Mouse (Mus musculus) MEL (cell line): ENCODE results near the gene Txnip. TPM values are rescaled to one million over a fixed set of nuclear protein-coding genes. Genes with fewer than 3 reads are reported as not detected.

Source experiments
- DNase-seq: peaks from one replicate; pipeline ENCODE4 v3.0.0; 2011; ENCODE audit warnings: low read depth, low spot score
- H3K27ac ChIP-seq: 2 replicates; pipeline ENCODE4 v1.5.1; 2012; ENCODE audit warnings: low read depth, mild to moderate bottlenecking, control low read depth, low read length, moderate library complexity; ENCODE audit not compliant: control insufficient read depth
- H3K27me3 ChIP-seq, 2 experiments: fragments of 150-350 bp in 1 of 2; sonication (generic) in 1 of 2; 2 replicates each; pipeline ENCODE4 v1.6.1; 2012; ENCODE audit warnings: low read length in 2 of 2, mild to moderate bottlenecking in 2 of 2, improper control_type of control experiment in 1 of 2, moderate library complexity in 1 of 2; ENCODE audit not compliant: insufficient read depth in 2 of 2, control insufficient read depth in 1 of 2
- H3K36me3 ChIP-seq, 2 experiments: 2 replicates each; pipeline ENCODE4 v1.6.1; 2012 to 2014; ENCODE audit warnings: low read length in 2 of 2, improper control_type of control experiment in 1 of 2, inconsistent platforms in 1 of 2, mild to moderate bottlenecking in 1 of 2; ENCODE audit not compliant: insufficient read depth in 2 of 2, control insufficient read depth in 1 of 2
- H3K4me1 ChIP-seq, 2 experiments: fragments of 150-350 bp in 1 of 2; sonication (generic) in 1 of 2; 2 replicates each; pipeline ENCODE4 v1.6.1; 2012; ENCODE audit warnings: low read length in 2 of 2, improper control_type of control experiment in 1 of 2, mild to moderate bottlenecking in 1 of 2; ENCODE audit not compliant: insufficient read depth in 2 of 2, control insufficient read depth in 1 of 2
- H3K4me3 ChIP-seq, 2 experiments: fragments of 150-350 bp in 1 of 2; sonication (generic) in 1 of 2; 2 replicates each; pipeline ENCODE4 v1.5.1; 2012; ENCODE audit warnings: low read depth in 2 of 2, low read length in 2 of 2, mild to moderate bottlenecking in 2 of 2, moderate library complexity in 2 of 2, control low read depth in 1 of 2, improper control_type of control experiment in 1 of 2; ENCODE audit not compliant: control insufficient read depth in 1 of 2, insufficient read depth in 1 of 2
- H3K79me2 ChIP-seq: 2 replicates; pipeline ENCODE4 v1.6.1; 2012; ENCODE audit warnings: mild to moderate bottlenecking, low read length, moderate library complexity; ENCODE audit not compliant: control insufficient read depth, poor library complexity, insufficient read depth
- H3K9ac ChIP-seq: 2 replicates; pipeline ENCODE4 v1.6.1; 2012; ENCODE audit warnings: low read depth, mild to moderate bottlenecking, control low read depth, low read length, moderate library complexity; ENCODE audit not compliant: control insufficient read depth, poor library complexity, severe bottlenecking
- H3K9me3 ChIP-seq: fragments of 150-350 bp; sonication (generic); replicated peaks from 2 replicates; pipeline ENCODE4 v1.6.1; 2012; ENCODE audit warnings: mild to moderate bottlenecking, low read length, improper control_type of control experiment, moderate library complexity; ENCODE audit not compliant: insufficient read depth
- CHD1 ChIP-seq: IDR thresholded peaks from 2 replicates; pipeline ENCODE4 v1.6.1; 2012; ENCODE audit warnings: low read depth, mild to moderate bottlenecking, inconsistent platforms, low read length, improper control_type of control experiment
- CHD2 ChIP-seq: IDR thresholded peaks from 2 replicates; pipeline ENCODE4 v1.6.1; 2011; ENCODE audit warnings: low read length, improper control_type of control experiment
- E2F4 ChIP-seq: IDR thresholded peaks from 2 replicates; pipeline ENCODE4 v1.6.1; 2011; ENCODE audit warnings: low read depth, low read length, improper control_type of control experiment, borderline replicate concordance
- ELF1 ChIP-seq: IDR thresholded peaks from 2 replicates; pipeline ENCODE4 v1.6.1; 2014; ENCODE audit warnings: low read depth, mild to moderate bottlenecking, inconsistent platforms, low read length, improper control_type of control experiment, moderate library complexity
- EP300 ChIP-seq, 2 experiments: IDR thresholded peaks; 2 replicates each; pipeline ENCODE4 v1.6.1; 2011; ENCODE audit warnings: improper control_type of control experiment in 2 of 2, low read length in 2 of 2, low read depth in 1 of 2, mild to moderate bottlenecking in 1 of 2
- GABPA ChIP-seq: IDR thresholded peaks from 2 replicates; pipeline ENCODE4 v1.6.1; 2012; ENCODE audit warnings: low read depth, mild to moderate bottlenecking, inconsistent platforms, low read length, improper control_type of control experiment, moderate library complexity
- GATA1 ChIP-seq: IDR thresholded peaks from 2 replicates; pipeline ENCODE4 v1.6.1; 2011; ENCODE audit warnings: low read depth, low read length, improper control_type of control experiment
- JUND ChIP-seq: IDR thresholded peaks from 2 replicates; pipeline ENCODE4 v1.6.1; 2011; ENCODE audit warnings: low read depth, mild to moderate bottlenecking, improper control_type of control experiment, low read length
- KAT2A ChIP-seq: conservative IDR thresholded peaks from 2 replicates; pipeline ENCODE4 v1.6.1; 2012; ENCODE audit warnings: low read depth, low read length, improper control_type of control experiment, inconsistent platforms
- MAFK ChIP-seq: IDR thresholded peaks from 2 replicates; pipeline ENCODE4 v1.6.1; 2011; ENCODE audit warnings: low read depth, mild to moderate bottlenecking, low read length, improper control_type of control experiment, borderline replicate concordance
- MYC ChIP-seq: IDR thresholded peaks from 2 replicates; pipeline ENCODE4 v1.6.1; 2011; ENCODE audit warnings: low read depth, mild to moderate bottlenecking, low read length, improper control_type of control experiment, moderate library complexity
- NRF1 ChIP-seq: IDR thresholded peaks from 2 replicates; pipeline ENCODE4 v1.6.1; 2014; ENCODE audit warnings: low read depth, mild to moderate bottlenecking, inconsistent platforms, low read length, improper control_type of control experiment, moderate library complexity; ENCODE audit not compliant: poor library complexity, insufficient read depth, severe bottlenecking
- POLR2AphosphoS2 ChIP-seq: IDR thresholded peaks from 2 replicates; pipeline ENCODE4 v1.6.1; 2011; ENCODE audit warnings: low read length, improper control_type of control experiment
- RAD21 ChIP-seq: IDR thresholded peaks from 2 replicates; pipeline ENCODE4 v1.6.1; 2011; ENCODE audit warnings: mild to moderate bottlenecking, low read depth, low read length, improper control_type of control experiment
- RCOR1 ChIP-seq: IDR thresholded peaks from 2 replicates; pipeline ENCODE4 v1.6.1; 2012; ENCODE audit warnings: low read depth, mild to moderate bottlenecking, inconsistent platforms, low read length, improper control_type of control experiment
- SIN3A ChIP-seq: IDR thresholded peaks from 2 replicates; pipeline ENCODE4 v1.6.1; 2012; ENCODE audit warnings: low read length, improper control_type of control experiment, inconsistent platforms
- SMC3 ChIP-seq: IDR thresholded peaks from 2 replicates; pipeline ENCODE4 v1.6.1; 2011; ENCODE audit warnings: low read depth, low read length, improper control_type of control experiment
- TAL1 ChIP-seq: IDR thresholded peaks from 2 replicates; pipeline ENCODE4 v1.6.1; 2012; ENCODE audit warnings: mild to moderate bottlenecking, inconsistent platforms, low read length, moderate library complexity, mixed read lengths
- TBP ChIP-seq: IDR thresholded peaks from 2 replicates; pipeline ENCODE4 v1.8.0; 2011; ENCODE audit warnings: low read depth, low read length, improper control_type of control experiment
- UBTF ChIP-seq: IDR thresholded peaks from 2 replicates; pipeline ENCODE4 v1.6.1; 2012; ENCODE audit warnings: low read depth, mild to moderate bottlenecking, inconsistent platforms, low read length, improper control_type of control experiment, moderate library complexity, borderline replicate concordance; ENCODE audit not compliant: insufficient read depth
- ZKSCAN1 ChIP-seq: IDR thresholded peaks from 2 replicates; pipeline ENCODE4 v1.6.1; 2012; ENCODE audit warnings: low read depth, mild to moderate bottlenecking, inconsistent platforms, low read length, improper control_type of control experiment, moderate library complexity
- ZNF384 ChIP-seq: IDR thresholded peaks from 2 replicates; pipeline ENCODE4 v1.6.1; 2012; ENCODE audit warnings: low read depth, mild to moderate bottlenecking, inconsistent platforms, low read length, improper control_type of control experiment
- polyA plus RNA-seq, 2 experiments: library from polyadenylated mRNA; stranded (reverse) in 1 of 2; unstranded in 1 of 2; fragments of >175 nt in 1 of 2; fragments of >200 nt in 1 of 2; gene quantifications; 2 replicates each; pipeline versions ENCODE4 v1.2.1 to v1.2.4; 2012; ENCODE audit warnings: low replicate concordance in 2 of 2, low read depth in 1 of 2; ENCODE audit not compliant: insufficient read length in 2 of 2, insufficient read depth in 1 of 2, missing spikeins in 1 of 2
- total RNA-seq: library from RNA; depleted of rRNA; stranded (reverse); fragments of 300-350 nt; gene quantifications from 2 replicates; pipeline ENCODE4 v1.2.3, GENCODE M21; 2012

The Txnip gene
- total and polyA plus RNA-seq, 3 experiments: 183 to 1,680 (median 237) TPM

GRCm38 (mm10) chr3:96542554-96542953, 15.2 kb upstream of the Txnip start:
- Histone ChIP-seq H3K27ac (no peak overlapping the region), H3K27me3 (no peaks in the 10 kb centered on the region), H3K4me3 (no peak overlapping the region), H3K36me3 (peaks cover 0 to 5% of the 10 kb centered on the region in 2 experiments; a peak in 2 of 4 replicates), H3K9ac (no peak overlapping the region), H3K9me3 (no peaks in the 10 kb centered on the region), H3K79me2 (no peaks in the 10 kb centered on the region)
- DNase-seq: no peak
- TF ChIP-seq RCOR1 (peak; percentile 86), SIN3A (0 out of 2 replicates have a peak, but pooled peaks have one; percentile 15), ZKSCAN1 (no peak), RAD21 (no peak), CHD2 (no peak), E2F4 (no peak), GABPA (no peak), GATA1 (0 out of 2 replicates have a peak, but pooled peaks have one; percentile 22)
- TF ChIP-seq, all 39 proteins: peak for 3
- peaks cover 8 to 10% of the 10 kb centered on the region in 2 experiments for H3K4me1 ChIP-seq

- TF ChIP-seq CHD1 (no peak), MYC (no peak), GATA1 (no peak), EP300 (IDR thresholded peaks at IDR 0.05; ENCODE audit: low read depth in 1 of 2, low read length in 2 of 2) (no peak), MAFK (no peak), POLR2AphosphoS2 (no peak), ZNF384 (no peak), ELF1 (no peak), CHD2 (no peak), TBP (no peak), KAT2A (no peak), JUND (no peak), GABPA (no peak), TAL1 (no peak), UBTF (no peak), NRF1 (no peak), RCOR1 (no peak), SMC3 (no peak)
- peaks cover 10 to 12% of the 10 kb centered on the region in 2 experiments for H3K4me1 ChIP-seq
- no peak for DNase-seq
- H3K27ac ChIP-seq: no peak overlapping the region
- H3K4me3 ChIP-seq: no peak overlapping the region
- H3K27me3 ChIP-seq: no peaks in the 10 kb centered on the region
- peaks cover 0 to 5% of the 10 kb centered on the region in 2 experiments; a peak in 2 of 4 replicates for H3K36me3 ChIP-seq
- no peaks in the 10 kb centered on the region for H3K79me2 ChIP-seq
- no peaks in the 10 kb centered on the region for H3K9me3 ChIP-seq
- H3K9ac ChIP-seq: no peak overlapping the region
Observed at GRCm38 (mm10) chr3:96543345-96543744, 14.4 kb upstream of the Txnip start.
